Mouse (Mus musculus): ENCODE results near the gene Cd84.

Cd84 gene

DNA sequence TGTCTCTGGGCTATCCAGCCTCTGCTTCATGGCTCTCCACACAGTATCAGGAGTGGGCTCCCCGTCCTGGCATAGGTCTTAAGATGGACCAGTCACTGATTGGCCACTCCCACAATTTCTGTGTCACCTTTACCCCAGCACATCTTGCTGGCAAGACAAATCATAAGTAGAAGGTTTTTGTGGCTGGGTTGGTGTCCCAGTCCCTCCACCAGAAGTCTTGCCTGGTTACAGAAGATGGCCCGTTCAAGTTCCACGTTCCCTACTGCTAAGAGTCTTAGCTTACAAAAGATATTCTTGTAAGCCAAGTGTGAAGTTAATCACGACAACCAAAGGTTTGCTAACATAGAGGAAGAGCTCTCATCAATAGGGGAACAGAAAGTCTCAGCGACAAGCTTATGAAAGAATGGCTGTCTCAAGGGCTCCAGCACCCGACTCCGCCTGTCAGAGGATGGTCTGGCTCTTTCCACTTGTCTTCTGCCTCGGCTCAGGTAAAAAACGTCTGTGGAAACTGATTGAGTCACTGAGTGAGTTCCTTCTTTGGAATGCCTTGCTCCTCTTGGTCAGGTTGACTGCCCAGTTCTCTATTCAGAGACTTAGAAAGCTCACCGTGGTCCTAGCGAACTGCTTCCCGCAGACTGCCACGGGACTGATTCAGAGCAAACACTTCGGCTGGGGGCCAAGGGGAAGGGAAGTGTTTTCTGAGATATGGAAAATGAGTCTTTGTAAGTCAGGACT lies 78.0 kb downstream of the Cd84 start, which contains the start of gene Slamf6:
Gene Slamf6, plus strand, starts transcription at position 211 of the 735 bp plus-strand sequence.
- DNase-seq, result peak; percentile 50 to 64

DNA sequence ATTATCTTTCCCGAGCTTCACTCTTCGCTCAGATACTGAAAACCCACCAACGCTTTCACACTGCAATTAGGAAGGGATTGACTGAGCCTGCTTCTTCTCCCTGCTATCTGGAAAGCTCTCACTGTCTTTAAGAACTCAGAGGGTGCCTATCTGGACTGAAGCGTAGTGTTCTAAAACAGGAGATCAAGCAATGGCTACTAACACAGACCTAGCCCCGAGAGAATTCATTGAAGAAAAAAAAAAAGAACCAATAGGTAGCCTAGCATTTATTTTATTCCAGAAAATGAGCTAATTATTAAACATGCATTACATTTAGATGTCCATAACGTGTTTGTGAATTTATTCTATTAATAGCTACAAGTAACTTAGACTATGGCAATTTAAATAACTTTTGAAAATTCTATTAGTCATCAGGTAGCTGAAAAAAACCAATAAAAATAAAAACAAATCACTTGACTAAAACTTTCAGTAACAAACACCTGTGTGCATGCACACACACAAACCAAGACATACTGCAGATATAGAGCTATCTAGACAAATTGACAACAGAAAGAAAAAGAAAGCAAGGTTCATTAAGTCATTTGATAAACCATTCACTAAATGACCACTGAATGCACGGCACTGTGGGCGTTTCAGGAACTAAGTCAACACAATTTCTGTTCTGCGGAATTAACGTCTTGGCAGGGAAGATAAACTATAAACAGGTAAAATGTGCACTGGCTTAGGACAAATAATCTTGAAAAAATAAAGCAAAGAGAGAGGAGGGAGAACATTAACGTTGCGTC lies 78.8 kb downstream of the Cd84 start:
- no peak for DNase-seq

DNA sequence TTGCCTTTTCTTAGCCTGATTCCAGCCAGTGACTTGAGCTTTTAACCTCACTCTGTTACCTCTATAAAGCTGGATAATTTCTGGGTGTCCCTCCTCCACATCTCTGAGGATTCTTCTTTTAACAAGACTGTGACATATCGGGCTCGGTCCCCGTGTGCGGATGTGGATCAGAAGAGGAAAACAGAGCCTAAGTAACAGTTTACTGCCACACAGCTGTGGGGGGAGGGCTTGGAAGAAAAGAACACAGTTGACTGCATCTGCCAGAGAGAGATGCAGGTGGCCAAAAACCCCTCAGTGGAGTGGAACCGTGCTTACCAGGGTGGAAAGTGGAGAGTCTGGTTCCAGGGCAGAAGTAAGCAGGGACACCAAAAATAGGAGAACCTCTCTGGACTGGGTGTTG lies 79.7 kb downstream of the Cd84 start:
- peak; percentile 80 to 89 for DNase-seq

GRCm38 (mm10) chr1:171919901-171920510 lies 80.5 kb downstream of the Cd84 start:
- DNase-seq, result peak; percentile 41

DNA sequence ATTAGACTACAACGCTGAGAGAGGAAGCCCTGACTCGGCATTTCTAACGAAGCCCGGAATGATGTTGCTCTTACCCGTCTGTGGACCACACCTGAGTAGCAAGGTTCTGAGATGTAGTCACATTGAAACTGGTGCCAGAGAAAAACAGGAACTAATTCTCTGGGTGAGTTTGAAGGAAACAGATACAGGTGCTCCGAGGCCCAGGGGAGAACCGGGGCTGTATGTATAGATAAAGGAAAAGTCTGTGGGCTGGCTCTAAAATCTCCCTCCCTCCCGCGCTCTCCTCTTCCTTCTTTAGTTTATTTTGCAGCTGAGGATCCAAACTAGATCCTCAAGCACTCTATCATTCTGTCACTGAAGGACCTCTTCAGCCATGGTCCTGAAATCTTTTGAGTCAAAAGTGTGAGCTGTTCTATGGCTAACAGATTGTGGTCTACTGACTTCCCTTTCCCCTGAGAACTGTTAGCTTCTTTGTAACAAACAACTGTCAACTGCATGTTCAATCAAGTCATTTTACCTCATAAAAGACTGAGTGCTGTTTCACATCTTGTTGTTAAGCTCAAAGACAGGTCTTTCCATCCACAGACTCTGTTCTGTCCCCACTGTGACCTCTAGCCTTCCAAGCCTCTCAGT lies 81.6 kb downstream of the Cd84 start:
- peak; percentile 57 to 60 for DNase-seq

GRCm38 (mm10) chr1:171921641-171922040 lies 82.1 kb downstream of the Cd84 start:
- peak in 1 of 2 experiments; percentile 40 for DNase-seq

DNA sequence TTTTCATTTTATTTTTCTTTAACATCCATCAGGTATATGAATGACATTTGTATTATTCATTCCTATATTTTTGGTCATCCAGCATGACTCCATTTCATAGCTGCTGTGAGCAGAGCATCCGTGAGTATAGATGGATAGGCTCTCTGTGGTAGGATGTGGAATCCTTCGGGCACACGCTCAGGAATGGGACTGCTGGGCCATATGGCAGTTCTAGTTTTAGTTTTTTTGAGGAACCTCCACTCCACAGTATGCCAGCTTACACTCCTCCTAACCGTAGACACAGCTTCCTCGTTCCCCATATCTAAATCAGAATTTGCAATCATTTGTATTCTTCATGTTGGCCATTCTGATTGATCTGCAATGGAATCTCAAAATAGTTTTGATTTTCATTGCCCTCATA lies 83.3 kb downstream of the Cd84 start:
- DNase-seq, result no peak

GRCm38 (mm10) chr1:171924900-171925299 lies 85.4 kb downstream of the Cd84 start:
- DNase-seq, result no peak

DNA sequence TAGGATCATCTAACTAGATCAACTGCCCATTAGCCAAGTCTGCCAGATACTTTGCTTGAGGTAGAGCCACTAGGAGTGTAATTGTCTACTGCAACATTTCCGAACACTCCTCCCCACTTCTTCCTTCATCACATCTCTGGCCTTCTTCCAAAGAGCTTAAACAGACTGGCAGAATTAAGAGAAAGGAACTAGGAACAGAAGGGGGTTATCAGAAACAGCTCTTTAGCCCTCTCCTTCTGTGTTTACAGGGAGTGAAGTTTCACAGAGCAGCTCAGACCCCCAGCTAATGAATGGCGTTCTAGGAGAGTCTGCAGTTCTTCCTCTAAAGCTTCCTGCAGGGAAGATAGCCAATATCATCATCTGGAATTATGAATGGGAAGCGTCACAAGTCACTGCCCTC lies 94.4 kb downstream of the Cd84 start:
- DNase-seq, result no peak

GRCm38 (mm10) chr1:171938952-171939948 lies 99.8 kb downstream of the Cd84 start:
- DNase-seq, result peak; percentile 42 to 48
